Comparison of ENCODE assay signal across 8 mouse cellular contexts in the genomic region with DNA sequence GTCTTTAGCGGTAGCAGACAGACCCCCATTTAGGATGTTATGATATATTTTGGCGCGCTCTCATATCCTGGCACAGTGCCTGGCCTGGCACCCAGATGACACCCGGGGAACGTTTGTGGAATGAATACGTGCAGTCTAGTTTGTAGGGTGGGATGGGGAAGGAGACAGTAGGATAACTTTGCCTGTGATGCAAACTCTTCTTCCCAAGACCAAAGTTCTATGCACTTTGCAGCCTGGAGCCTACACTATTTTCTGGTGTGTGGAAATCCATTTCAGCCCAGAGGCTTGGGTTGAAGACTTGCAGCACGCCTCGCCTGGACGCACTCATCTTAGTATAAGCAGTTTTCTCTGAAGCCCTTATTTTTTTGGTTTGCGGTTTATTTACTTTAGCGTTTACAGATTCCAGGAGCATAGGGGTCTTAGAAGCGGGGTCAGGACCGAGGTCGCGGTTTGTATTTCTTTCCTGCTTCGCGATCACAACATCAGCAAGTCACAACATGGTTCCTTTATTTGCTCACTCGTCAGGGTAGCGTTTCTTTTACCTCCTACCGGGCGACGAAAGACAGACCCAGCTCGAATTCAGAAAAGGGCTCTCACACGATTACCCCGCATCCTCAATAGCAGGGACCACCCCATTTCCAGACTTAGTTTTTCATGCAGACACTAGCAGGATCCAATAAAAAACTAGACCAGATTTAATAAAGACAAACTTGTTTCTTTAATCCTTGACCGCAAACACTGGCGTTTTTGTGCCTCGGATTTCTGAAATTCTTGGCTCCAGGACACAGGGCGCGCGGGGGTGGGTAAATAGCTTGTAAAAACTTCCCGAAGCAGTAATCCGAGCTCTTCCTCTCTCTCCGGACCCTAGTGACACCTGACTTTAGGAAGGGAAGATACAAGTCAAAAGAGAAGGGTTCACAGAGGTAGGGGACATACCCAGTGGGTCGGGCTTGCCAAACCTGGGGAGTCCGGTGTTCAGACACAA. TPM values are rescaled to one million over a fixed set of nuclear protein-coding genes. Genes with fewer than 3 reads are reported as not detected.
DNase-seq lines count a peak whose midpoint lies in the region; ATAC-seq and TF ChIP-seq lines count a peak whose summit lies in the region.

No protein-coding gene starts in this region.

- ATAC-seq in erythroid progenitor cell, adult 5-6 weeks (replicated peaks; ENCODE audit: low FRiP score, poor library complexity, severe bottlenecking) = 0 out of 2 replicates have a peak, but pooled peaks have one; percentile 9
- peak; percentile 10 for ATAC-seq in intestine, embryonic 16.5 days
- ATAC-seq in midbrain, embryonic 13.5 days = peak; percentile 0; the same call in 1 of the 2 replicates

- H3K4me3 ChIP-seq in lung, adult 2 months (replicated peaks; ENCODE audit: extremely low read depth, low read depth, low read length) = peak overlapping the region; percentile 82
- H3K4me3 ChIP-seq in intestine, embryonic 16.5 days (ENCODE audit: low read length) = peak overlapping the region; percentile 81
- H3K4me3 ChIP-seq in midbrain, embryonic 13.5 days (replicated peaks) = peak overlapping the region; percentile 71

- no peak for DNase-seq in lung, adult 2 months
- DNase-seq in lung, postnatal 14 days = no peak
- DNase-seq in ZHBTc4 (ENCODE audit: low read depth, low spot score) = peak; percentile 37
- no peak for DNase-seq in left cerebral cortex, adult 8-10 months (ENCODE audit: low spot score in 2 of 2)
- no peak for DNase-seq in natural killer cell, adult 2 months (ENCODE audit: low spot score in 2 of 2)

- no peaks in the 10 kb centered on the region for H3K27me3 ChIP-seq in intestine, embryonic 16.5 days (replicated peaks; ENCODE audit: control insufficient read depth, insufficient read depth, low read length)
- peaks cover 8% of the 10 kb centered on the region; the same call in 1 of the 2 replicates for H3K27me3 ChIP-seq in midbrain, embryonic 13.5 days

- TF ChIP-seq CTCF in lung, adult 2 months (IDR thresholded peaks at IDR 0.05; ENCODE audit: insufficient read depth, low read length) = no peak

- peak overlapping the region; percentile 66 for H3K4me2 ChIP-seq in intestine, embryonic 16.5 days (ENCODE audit: low read depth, low read length)
- H3K4me2 ChIP-seq in midbrain, embryonic 13.5 days (replicated peaks) = peak overlapping the region; percentile 92

- H3K9ac ChIP-seq in intestine, embryonic 16.5 days (ENCODE audit: low read depth, low read length) = peak overlapping the region; percentile 65
- H3K9ac ChIP-seq in midbrain, embryonic 13.5 days (replicated peaks) = peak overlapping the region; percentile 42

- H3K27ac ChIP-seq in intestine, embryonic 16.5 days (ENCODE audit: low read length) = peak overlapping the region; percentile 20; the same call in 1 of the 2 replicates
- no peak overlapping the region for H3K27ac ChIP-seq in midbrain, embryonic 13.5 days

- H3K36me3 ChIP-seq in intestine, embryonic 16.5 days (ENCODE audit: control insufficient read depth, insufficient read depth, low read length) = no peaks in the 10 kb centered on the region
- no peaks in the 10 kb centered on the region for H3K36me3 ChIP-seq in midbrain, embryonic 13.5 days

- WGBS in lung, adult 2 months = 2% methylated on average over 36 of the region's 36 CpGs
- 5% methylated on average over 36 of the region's 36 CpGs for WGBS in intestine, embryonic 16.5 days
- 9% methylated on average over 36 of the region's 36 CpGs for WGBS in midbrain, embryonic 13.5 days

- TF ChIP-seq POLR2A in lung, adult 2 months (IDR thresholded peaks at IDR 0.05; ENCODE audit: borderline replicate concordance, extremely low read depth, low read depth, low read length) = no peak

- H3K9me3 ChIP-seq in intestine, embryonic 16.5 days (ENCODE audit: control insufficient read depth, low read length) = no peaks in the 10 kb centered on the region
- no peaks in the 10 kb centered on the region for H3K9me3 ChIP-seq in midbrain, embryonic 13.5 days

- H3K4me1 ChIP-seq in lung, adult 2 months (ENCODE audit: control insufficient read depth, insufficient read depth, low read length) = peaks cover 3% of the 10 kb centered on the region; the same call in 1 of the 2 replicates
- H3K4me1 ChIP-seq in intestine, embryonic 16.5 days (ENCODE audit: control insufficient read depth, insufficient read depth, low read length) = peaks cover 8% of the 10 kb centered on the region
- peaks cover 20% of the 10 kb centered on the region for H3K4me1 ChIP-seq in midbrain, embryonic 13.5 days (replicated peaks)

RNA-seq across cellular contexts. Expression of a gene that starts 0.7 kb away (rescaled TPM):
- polyA plus RNA-seq in lung, adult 2 months (2012; rRNA removed) = 22.6 and 37.7 TPM in 2 replicates
- 4.6 and 8.6 TPM in 2 replicates for total RNA-seq in erythroid progenitor cell, adult 5-6 weeks (2015; ENCODE audit: low replicate concordance)
- 5.3 and 13.0 TPM in 2 replicates for total RNA-seq in erythroid progenitor cell, adult 5-6 weeks (2017; ENCODE audit: low replicate concordance)
- polyA plus RNA-seq in intestine, embryonic 16.5 days (2015; fragmentation: Nextera tagmentation; extraction: Ambion mirVana) = 5.9 and 6.2 TPM in 2 replicates
- polyA plus RNA-seq in midbrain, embryonic 13.5 days (2015; fragmentation: Nextera tagmentation; extraction: Ambion mirVana) = 2.9 and 4.8 TPM in 2 replicates
- 100 to 1,000 TPM; 444 to 572 (median 514) TPM for total RNA-seq in left cerebral cortex, adult 8-10 months (2022)

RNA-seq across cellular contexts. Expression of a gene that starts 26.8 kb away (rescaled TPM):
- polyA plus RNA-seq in lung, adult 2 months (2012; rRNA removed) = 41.0 and 41.7 TPM in 2 replicates
- total RNA-seq in erythroid progenitor cell, adult 5-6 weeks (2015; ENCODE audit: low replicate concordance) = 2.9 and 5.4 TPM in 2 replicates
- total RNA-seq in erythroid progenitor cell, adult 5-6 weeks (2017; ENCODE audit: low replicate concordance) = 7.2 and 9.2 TPM in 2 replicates
- 21.3 and 22.1 TPM in 2 replicates for polyA plus RNA-seq in intestine, embryonic 16.5 days (2015; fragmentation: Nextera tagmentation; extraction: Ambion mirVana)
- polyA plus RNA-seq in midbrain, embryonic 13.5 days (2015; fragmentation: Nextera tagmentation; extraction: Ambion mirVana) = 9.5 and 10.5 TPM in 2 replicates
- 10 to 100 TPM; 23.3 to 26.6 (median 24.4) TPM for total RNA-seq in left cerebral cortex, adult 8-10 months (2022)
